Mouse (Mus musculus): Measurements from ENCODE around the gene Rimbp2. TPM values are rescaled to one million over a fixed set of nuclear protein-coding genes. Genes with fewer than 3 reads are reported as not detected.

The Rimbp2 gene
- total RNA-seq, 4 experiments from 2014 or later: 0.09 TPM; not detected in 3

DNA sequence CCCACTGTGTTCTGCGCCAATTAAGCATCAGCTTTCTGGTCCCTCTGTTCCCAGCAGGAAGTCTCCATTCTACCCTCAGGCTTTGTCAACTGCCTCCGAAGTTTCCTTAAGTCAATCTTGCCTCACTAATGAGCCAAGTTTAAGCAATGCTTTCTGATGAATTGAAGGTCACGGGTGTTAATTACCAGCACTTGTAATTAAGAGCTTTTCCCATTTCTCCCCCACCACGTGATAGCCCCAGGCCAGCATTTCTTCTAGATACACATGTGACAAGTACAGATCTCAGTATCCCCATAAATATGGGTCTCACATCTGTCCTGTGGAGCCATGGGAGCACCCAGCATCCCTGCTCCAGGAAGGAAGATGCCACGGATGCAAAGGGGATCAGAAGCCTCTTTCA is 20.5 kb downstream of the Rimbp2 start:
- DNase-seq (ENCODE audit: low spot score): no peak

DNA sequence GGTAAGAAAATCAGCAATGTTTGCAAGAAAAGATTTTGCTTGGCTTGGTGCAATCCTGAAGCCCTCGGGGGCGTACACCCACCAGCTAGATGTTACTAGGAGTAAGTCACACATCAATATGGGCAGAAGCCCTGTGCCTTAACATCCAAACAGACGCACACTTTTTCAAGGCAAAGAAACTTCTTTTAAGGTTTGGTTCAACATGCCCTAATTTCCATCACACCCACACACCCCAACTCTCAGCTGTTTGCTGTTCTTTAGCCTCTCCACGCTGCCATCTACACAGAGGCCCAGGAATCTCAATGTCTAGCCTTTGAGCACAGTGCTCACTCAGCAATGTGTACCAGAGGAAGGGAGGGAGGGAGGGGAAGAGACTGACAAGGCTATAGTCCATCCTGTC is 28.2 kb downstream of the Rimbp2 start:
- DNase-seq (ENCODE audit: low spot score): no peak

DNA sequence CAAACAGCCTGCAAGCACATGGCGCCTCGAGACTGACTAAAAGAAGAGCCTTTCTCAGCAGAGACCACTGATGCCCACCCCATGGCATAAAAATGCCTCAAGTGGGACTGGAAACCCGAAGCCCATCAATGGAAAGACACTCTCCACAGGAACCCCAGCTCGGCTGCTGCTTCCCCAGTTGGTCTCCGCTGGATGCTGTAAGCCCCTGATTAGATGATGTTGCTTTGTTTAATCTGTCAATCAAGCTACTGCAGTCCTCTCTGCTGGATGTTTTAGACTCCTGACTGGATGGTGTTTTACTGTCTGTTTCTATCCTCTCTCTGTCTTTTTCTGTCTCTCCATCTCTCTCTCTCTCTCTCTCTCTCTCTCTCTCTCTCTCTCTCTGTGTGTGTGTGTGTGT is 33.2 kb downstream of the Rimbp2 start:
- DNase-seq (ENCODE audit: low spot score): no peak

DNA sequence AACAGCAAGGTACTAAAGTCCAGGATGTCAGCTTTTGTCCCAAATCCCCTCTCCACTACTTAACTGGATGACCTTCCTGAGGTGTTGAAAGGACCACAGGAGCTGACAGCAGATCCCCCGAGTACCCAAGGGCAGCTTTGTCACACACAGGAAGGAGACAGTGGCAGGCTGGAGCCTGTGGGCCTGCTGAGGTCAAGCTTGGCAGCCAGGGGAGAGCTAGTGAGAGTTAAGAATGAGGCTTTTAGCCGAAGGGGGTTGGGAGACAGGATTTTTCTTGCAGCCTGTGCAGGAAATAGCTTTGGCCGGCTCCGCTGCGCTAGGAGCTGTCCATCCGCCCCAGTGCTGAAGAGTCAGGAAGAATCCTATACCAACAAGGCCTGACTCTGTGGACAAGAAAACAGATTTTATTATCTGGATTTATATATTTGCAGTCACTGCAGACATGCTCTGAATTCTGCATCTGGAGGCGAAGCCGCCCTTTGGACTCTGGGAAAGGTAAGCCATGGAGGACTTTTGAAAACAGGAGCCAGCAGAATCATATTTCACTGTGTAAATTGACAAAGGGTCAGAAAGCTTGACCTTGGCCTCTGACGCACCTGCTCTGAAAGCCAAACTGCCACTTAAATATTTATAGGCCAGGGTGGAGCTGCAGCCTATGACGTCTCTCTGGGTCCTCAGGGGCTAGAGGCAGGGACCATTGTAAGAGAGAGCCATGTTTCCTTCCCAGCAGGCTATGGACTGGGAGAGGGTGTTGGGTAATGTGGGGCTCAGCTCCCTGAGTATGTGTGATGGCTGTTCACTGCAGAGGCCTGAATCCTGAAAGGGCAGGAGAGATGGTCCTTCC is 35.9 kb downstream of the Rimbp2 start:
- peak; percentile 11 for DNase-seq (ENCODE audit: low spot score)

DNA sequence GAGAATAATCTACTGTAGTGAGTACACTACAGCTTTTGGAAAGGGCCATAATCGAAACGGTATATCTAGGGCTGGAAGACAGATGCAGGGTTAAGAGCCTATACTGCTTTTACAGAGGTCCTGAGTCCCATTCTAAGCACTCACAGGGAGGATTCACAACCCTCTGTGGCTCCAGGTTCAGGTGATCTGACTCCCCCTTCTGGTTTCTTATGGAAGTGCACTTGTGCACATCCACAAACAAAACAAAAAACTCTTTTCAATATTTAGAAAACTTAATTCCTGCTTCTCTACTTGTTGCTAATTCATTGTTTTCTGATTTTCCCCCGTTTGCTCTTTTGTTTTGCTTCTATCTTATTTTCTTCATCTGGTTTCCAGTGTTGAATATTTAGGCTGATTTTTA is 39.5 kb downstream of the Rimbp2 start:
- DNase-seq (ENCODE audit: low spot score): no peak

DNA sequence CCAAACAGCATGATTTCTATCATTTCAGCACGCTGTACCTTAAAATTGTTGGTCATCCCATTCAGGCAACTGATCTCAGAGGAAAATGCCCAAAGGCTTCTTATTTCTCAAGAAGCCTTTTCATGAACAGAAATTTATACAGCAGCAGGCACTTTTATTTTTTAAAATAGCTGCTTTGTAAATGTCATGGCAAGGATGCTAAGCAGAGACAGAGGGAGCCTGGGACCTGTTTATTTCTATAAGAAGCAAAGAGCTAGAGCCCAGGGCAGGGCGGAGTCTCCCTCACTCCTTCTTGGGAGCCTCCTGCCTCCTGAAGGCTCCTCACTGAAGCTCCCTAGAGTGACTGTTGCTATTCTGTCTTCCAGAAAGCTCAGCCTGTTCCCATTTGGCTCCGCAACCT is 40.9 kb downstream of the Rimbp2 start:
- no peak for DNase-seq (ENCODE audit: low spot score)

DNA sequence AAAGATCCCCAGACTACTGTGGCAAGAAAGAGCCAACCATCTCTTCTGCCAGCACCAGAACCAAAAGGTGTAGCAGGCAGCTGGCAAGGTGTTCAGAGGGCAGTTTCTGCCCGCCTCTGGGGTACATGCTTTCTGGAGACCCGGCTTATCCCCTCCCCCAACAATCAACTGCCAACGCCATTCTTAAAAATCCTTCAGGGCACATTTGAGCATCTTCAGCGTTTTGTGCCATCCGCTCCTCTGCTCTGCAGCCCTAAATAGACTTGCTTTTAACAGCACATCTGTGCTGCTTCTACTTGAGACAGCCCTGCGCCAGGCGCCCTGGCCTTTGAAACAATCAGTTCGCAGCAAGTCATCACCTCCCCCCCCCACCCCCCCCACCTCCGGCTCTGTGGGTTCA is 41.7 kb downstream of the Rimbp2 start:
- DNase-seq (ENCODE audit: low spot score): no peak

DNA sequence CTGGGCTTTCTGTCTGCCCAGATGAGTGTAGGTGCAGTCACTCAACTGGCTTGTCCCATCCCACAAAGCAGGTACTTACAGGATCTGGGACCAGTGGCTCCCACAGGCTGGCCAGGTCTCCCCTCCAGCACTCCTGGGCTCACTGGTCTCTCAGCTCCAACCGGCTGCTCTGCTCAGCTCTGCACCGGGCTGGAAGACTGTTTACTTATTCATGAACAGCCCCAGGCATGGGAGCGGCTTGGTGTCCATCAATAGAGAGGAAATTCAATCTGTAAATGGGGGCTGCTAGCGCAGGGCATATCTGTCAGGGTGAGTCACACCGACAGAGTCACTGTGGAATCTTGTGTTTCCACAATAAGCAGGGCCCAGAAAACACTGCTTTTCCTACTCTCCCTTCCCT is 49.2 kb downstream of the Rimbp2 start:
- no peak for DNase-seq (ENCODE audit: low spot score)

DNA sequence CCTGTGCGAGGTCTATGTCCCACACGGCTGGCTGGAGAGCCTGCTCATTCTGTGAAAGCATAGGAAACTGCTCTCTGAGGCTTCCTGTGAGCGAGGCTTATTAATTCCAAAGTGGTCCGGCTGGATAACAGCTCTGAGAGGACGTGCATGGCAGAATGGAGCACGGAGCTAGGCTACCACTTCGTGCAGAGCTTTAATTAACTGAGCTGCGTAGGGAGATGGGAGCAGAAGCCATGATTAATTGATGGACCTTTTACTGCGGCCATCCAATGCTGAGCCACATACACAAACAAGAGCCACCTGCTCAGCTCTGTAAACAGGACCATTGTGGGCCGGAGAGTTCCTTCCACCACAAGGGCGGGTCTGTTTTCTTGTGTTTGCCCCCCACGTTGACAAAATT is 50.2 kb downstream of the Rimbp2 start:
- DNase-seq (ENCODE audit: low spot score): no peak

DNA sequence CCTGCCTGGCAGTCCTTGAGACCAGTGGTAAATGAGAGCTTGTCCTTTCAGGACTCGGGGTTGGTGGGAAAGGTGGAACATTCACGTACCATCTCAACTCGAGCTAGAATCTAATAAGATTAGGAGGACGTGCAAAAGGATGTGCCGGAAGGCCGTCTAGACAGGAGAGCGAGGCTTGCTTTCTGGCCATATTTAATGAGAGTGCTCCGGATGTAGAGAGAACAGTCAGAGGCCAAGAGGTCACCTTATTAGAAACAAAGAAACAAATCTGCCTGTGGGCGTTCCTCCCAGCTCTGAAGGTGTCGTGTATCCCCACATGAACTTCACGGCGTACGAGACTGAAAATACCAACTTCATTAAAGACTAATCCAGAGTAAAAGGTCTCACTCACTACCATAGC is 53.3 kb downstream of the Rimbp2 start:
- no peak for DNase-seq (ENCODE audit: low spot score)

DNA sequence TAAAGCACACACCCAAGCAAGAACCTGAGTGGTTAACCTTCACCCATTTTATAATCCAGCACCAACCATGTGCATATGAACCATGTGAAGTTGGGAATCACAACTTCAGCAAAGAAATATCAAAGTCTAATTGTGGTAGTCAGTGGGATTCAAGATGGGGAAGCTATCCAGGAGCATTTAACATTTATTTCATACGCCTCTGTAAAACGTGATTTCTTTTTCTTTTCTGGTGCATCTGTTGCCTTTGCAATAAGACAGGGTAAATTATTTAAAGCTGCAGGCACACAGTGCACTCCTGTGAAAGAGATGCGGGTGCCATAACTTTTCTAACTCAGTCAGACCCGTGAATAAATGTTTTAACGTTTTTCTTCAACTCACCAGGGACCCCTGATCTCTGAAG is 58.4 kb downstream of the Rimbp2 start:
- DNase-seq (ENCODE audit: low spot score): no peak

DNA sequence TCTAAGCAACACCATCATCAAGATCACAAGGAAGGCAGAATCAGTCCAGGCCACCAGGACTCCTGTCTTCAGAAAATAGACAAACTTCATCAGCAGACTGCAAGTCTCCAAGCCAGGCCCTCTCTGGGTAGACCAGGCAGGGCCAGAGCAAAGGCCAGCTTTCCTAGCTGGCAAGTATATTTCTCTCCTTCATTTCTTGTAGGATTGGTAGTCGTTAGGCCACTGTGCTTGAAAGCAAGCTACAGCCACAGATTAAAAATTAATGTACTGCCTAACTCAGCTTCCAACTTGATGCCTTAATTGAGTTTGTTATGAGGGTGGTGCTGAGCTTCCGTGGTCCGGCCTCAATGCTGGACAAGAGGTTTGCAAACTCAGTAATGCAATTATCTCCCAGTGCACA is 65.7 kb downstream of the Rimbp2 start:
- DNase-seq (ENCODE audit: low spot score): no peak

DNA sequence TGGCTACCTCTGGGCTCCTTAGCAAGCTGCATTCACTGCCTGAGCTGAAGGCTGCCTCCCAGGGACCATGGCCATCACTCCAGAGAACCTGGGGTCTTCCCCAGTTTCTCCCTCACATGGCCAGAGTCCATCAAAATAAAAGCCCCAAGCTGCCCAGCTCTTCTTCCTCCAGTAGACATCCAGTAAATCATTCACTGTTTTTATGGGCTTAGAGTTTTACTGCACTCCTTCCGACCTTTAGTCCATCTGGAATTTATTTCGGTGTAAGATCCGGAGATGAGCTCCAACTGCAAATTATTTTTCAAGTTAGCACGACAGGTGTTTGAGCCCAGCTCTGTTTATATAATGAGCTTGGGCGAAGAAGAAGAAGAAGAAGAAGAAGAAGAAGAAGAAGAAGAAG is 69.0 kb downstream of the Rimbp2 start:
- DNase-seq (ENCODE audit: low spot score): no peak

DNA sequence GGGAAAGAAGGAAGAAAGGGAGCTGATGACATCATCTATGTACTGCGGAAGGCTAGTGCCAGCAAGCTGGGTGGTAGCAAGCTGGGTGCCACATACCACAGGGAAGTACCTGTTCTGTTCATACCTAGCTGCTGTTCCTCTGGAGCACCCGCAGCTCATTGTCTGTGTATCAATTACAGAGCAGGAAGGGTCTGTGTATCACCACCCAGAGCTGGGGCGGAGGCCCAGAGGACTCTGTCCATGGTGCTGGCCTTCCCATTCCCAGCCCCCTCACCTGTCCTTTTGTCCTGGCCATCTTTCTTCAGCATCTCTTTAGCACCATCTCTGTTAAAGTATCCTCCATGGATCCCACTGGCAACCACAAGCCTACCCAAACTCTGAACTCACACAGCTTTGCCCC is 74.2 kb downstream of the Rimbp2 start:
- no peak for DNase-seq (ENCODE audit: low spot score)

DNA sequence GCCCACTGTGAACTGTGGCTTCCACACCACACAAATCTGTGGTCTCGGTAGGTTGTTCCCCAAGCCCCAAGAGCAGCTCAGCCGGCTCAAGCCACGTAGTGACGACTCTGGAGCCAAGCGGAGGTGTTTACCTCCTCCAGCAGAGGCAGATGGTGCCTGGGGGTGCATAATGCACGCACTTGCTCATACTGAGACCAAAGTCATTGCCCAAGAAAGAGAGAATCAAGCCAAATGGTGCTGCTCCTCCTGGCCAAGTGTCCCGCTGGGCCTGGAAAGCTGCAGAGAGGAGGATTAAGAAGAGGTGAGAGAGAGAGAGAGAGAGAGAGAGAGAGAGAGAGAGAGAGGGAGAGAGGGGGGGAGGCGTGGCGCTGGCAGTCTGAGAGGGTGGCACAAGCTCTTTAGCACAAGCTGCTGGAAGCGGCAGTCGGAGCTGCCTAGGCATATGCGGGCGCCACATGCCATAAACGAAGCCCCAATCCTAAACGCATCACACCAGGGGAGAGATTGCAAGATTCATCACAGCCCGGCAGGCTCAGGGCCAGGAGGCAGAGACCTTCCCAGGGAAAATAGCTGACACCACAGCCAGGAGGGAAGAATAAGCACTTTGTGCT is 75.8 kb downstream of the Rimbp2 start:
- DNase-seq (ENCODE audit: low spot score): no peak

DNA sequence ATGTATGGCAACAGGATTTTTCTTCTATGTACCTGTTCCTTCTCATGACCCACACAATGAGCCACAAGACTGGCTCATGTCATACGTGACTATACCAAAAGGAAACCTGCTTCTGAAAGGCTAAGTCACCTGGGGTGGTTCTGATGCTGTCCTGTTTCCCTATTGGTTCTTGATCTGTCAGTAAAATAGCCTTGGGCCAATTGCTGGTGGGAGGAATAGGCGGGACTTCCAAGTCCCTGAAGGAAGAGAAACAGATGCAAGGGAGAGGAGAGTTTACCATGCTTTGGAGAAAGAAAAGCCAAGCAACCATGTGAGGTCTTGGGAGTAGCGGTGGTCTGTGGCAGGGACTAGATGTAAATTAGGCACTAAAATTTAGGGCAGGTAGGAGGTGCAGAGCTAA is 81.6 kb downstream of the Rimbp2 start:
- no peak for DNase-seq (ENCODE audit: low spot score)

DNA sequence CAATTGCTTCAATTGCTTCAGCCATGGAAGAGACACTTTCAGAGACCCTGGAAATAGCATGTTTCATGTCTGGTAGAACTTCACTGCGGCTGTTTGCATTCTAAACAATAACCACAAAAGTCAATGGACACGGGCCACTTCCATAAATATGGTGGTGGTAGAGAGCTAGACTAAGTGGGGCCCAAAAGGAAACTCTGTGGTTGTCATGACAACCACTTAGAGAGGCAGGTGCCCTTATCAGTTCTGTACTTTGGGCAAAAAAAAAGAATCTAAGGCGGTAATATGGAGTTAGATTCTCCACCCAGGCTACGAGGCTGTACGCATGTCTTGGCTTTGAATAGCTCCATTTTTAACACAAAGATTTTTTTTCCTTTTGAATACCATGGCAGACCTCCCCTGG is 86.5 kb downstream of the Rimbp2 start:
- no peak for DNase-seq (ENCODE audit: low spot score)

DNA sequence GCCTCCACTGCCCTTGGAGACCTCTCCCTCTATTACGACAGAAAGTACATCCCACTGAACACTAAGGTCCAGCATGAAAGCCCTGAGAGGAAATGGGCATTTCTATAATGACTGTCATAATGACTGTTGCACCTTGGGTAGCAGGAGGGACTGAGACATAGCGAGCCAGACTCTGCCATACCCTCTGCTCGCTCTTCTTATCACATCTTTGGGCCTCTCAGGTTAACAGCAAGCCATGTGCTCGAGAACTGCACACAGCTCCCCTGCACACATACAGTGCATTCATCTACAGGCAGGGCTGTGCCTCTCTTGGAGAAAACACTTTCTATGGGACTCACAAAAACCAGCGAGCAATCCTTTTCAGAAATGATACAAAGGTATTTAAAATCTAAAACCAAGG is 87.0 kb downstream of the Rimbp2 start:
- no peak for DNase-seq (ENCODE audit: low spot score)

DNA sequence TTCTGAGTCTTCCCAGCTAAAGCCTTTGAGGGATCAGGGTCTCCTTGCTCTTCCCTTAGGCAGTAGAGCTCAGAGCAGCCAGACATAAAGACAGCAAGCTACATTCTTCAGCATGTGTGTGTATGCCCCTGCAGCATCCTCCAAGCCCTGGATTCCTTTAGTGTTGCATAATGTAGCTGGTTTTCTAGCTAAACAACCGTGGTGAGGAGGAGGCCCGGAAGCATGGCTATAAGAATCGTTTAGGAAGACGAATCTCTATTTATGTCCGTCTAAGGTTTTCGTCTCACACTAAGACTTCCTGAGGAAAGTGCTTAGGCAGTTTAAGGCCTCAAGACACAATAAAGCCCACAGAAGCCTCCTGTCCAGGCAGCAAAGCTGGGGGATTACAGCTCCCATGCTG is 89.8 kb downstream of the Rimbp2 start:
- no peak for DNase-seq (ENCODE audit: low spot score)

DNA sequence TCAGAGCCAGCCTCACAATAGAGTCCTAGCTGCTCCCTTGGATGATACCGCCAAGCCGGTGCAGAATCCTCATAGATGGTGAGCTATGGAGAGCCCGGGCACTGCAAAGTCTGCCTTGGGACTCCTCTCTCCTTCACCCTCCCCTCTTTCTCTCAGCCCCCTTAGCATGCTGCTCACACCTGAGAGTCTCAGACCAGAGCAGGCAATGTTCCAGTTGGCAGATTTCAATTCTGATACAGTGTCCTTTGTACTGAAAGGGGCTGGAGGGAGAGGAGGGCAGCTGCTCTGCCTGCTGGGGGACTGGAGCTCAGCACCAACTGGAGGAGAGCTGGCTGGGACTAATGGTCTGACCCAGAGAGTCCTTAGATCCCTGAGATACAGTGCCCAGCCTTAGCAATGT is 92.4 kb downstream of the Rimbp2 start:
- no peak for DNase-seq (ENCODE audit: low spot score)

DNA sequence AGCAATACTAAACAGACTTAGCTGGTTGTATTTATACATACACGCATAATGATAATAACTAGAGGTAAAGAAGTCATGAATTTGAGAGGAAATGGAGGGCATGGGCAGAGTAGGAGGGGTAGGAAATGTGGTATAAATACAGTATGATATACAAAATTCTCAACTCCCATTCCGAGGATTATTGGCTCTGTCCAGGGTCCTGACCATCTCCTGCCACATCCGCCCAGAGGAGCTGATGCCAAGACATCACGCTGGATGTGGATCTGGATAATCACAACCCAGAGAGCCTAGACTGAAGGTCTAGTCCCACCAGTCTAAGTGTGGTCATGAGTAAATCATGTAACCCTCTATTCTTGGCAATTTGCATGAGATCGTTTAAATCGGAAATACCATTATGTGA is 100.5 kb downstream of the Rimbp2 start:
- no peak for DNase-seq (ENCODE audit: low spot score)

DNA sequence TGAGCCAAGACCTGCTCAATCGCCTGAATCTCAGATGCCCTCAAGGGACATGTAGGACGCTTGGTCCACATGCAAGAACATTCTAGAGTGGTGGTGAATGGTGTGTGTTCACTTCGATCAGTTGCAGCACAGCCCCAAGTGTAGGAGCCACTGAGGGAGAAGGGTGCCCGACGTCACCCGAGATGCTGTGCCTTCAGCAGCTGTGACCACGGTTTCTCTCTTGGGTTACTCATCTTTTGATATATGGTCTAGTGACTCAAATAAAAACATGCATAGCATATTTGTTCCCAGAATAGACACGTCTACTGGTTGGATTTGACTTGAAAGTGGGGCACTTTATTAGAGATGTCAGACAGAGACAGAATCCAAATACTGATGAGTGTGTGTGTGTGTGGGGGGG is 105.5 kb downstream of the Rimbp2 start:
- no peak for DNase-seq (ENCODE audit: low spot score)

DNA sequence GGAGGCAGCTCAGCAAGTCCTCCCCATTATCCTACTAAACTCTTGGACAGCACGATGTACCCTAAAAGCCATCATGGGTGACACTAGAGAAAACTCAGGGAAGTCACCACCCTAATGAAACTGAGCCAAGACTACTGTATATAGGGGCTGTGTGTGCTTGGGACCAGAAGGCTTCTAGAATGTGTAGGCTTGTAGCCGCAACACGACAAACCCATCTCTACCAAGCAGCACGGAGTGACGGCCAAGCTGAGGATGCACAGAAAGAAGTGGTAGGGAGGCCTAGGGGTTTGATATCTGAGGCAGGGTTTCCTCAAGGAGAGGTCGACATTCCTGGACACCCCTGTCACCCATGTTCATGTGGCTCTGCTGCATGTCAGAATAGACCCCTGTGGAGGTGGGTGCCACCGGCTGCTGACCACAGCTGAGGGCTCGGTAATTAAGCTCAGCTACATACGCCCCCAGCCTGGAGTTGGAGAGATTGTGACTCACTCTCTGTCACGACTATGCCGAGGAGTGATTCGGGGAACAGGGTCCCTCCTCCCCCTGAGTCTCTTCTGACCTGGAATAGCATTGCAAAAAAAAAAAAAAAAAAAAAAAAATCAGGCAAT is 106.7 kb downstream of the Rimbp2 start:
- no peak for DNase-seq (ENCODE audit: low spot score)

Measured in heart, adult 8-10 months (tissue).